Mouse (Mus musculus): ENCODE measurements around the gene Gm8332. TPM values are rescaled to one million over a fixed set of nuclear protein-coding genes. Genes with fewer than 3 reads are reported as not detected.

The Gm8332 gene
- not detected for polyA plus RNA-seq (2014; fragmentation: Illumina TruSeq; extraction: RNeasy Lipid Tissue Mini Kit (QIAGEN cat#74804); ENCODE audit: low read depth, low replicate concordance)

GRCm38 (mm10) chr12:88250000-88250399 is at the start of gene Gm8332:
Gene Gm8332 (minus strand): TSS chr12:88250100.

GRCm38 (mm10) chr12:88274400-88274799 is 24.5 kb upstream of the Gm8332 start, which contains the start of gene Gm5662:
Gene Gm5662 (minus strand): TSS chr12:88274500.

Other genes with a start within 250 kb of the Gm8332 start
- gene Gm2075, start 238.3 kb downstream of the Gm8332 start, polyA plus RNA-seq (2014; fragmentation: Illumina TruSeq; extraction: RNeasy Lipid Tissue Mini Kit (QIAGEN cat#74804); ENCODE audit: low read depth, low replicate concordance): not detected
- gene Gm6803, start 231.3 kb downstream of the Gm8332 start, polyA plus RNA-seq (2014; fragmentation: Illumina TruSeq; extraction: RNeasy Lipid Tissue Mini Kit (QIAGEN cat#74804); ENCODE audit: low read depth, low replicate concordance): not detected
- 3.3 TPM for gene Gm2056, start 223.1 kb downstream of the Gm8332 start, polyA plus RNA-seq (2014; fragmentation: Illumina TruSeq; extraction: RNeasy Lipid Tissue Mini Kit (QIAGEN cat#74804); ENCODE audit: low read depth, low replicate concordance)
- gene Gm16368, start 166.4 kb downstream of the Gm8332 start, polyA plus RNA-seq (2014; fragmentation: Illumina TruSeq; extraction: RNeasy Lipid Tissue Mini Kit (QIAGEN cat#74804); ENCODE audit: low read depth, low replicate concordance): not detected
- gene Gm10436, start 68.0 kb downstream of the Gm8332 start, polyA plus RNA-seq (2014; fragmentation: Illumina TruSeq; extraction: RNeasy Lipid Tissue Mini Kit (QIAGEN cat#74804); ENCODE audit: low read depth, low replicate concordance): not detected
- not detected for gene Gm5662, start 24.4 kb upstream of the Gm8332 start, polyA plus RNA-seq (2014; fragmentation: Illumina TruSeq; extraction: RNeasy Lipid Tissue Mini Kit (QIAGEN cat#74804); ENCODE audit: low read depth, low replicate concordance)
- not detected for gene Gm5039, start 73.9 kb upstream of the Gm8332 start, polyA plus RNA-seq (2014; fragmentation: Illumina TruSeq; extraction: RNeasy Lipid Tissue Mini Kit (QIAGEN cat#74804); ENCODE audit: low read depth, low replicate concordance)
- gene Adck1, start 110.5 kb upstream of the Gm8332 start, polyA plus RNA-seq (2014; fragmentation: Illumina TruSeq; extraction: RNeasy Lipid Tissue Mini Kit (QIAGEN cat#74804); ENCODE audit: low read depth, low replicate concordance): 2.8 TPM